Mouse (Mus musculus): ENCODE results near the gene Gm21962. TPM values are rescaled to one million over a fixed set of nuclear protein-coding genes. Genes with fewer than 3 reads are reported as not detected.

The Gm21962 gene
- polyA plus RNA-seq, 1 experiment from 2014 or later: not detected

Small RNA genes within 50 kb of the gene (microRNA-seq; reads per million reads assigned to microRNA genes)
- not detected for gene Gm22468

Other genes with a start within 250 kb of the Gm21962 start
- 14.9 and 15.0 TPM in 2 replicates for gene Ddit4l, start 49.9 kb upstream of the Gm21962 start, polyA plus RNA-seq (2016; fragmentation: Nextera tagmentation; extraction: Ambion mirVana)
- gene H2afz, start 193.0 kb downstream of the Gm21962 start, polyA plus RNA-seq (2016; fragmentation: Nextera tagmentation; extraction: Ambion mirVana): 1,813 and 2,026 TPM in 2 replicates
- gene Dnajb14, start 196.2 kb downstream of the Gm21962 start, polyA plus RNA-seq (2016; fragmentation: Nextera tagmentation; extraction: Ambion mirVana): 11.0 and 12.6 TPM in 2 replicates
- 94.8 and 101 TPM in 2 replicates for gene Lamtor3, start 247.0 kb downstream of the Gm21962 start, polyA plus RNA-seq (2016; fragmentation: Nextera tagmentation; extraction: Ambion mirVana)